Mouse (Mus musculus) brain, adult 2 months (tissue): ENCODE data around the gene Hbs1l.

Experiments
- DNase-seq: peaks from one replicate; pipeline ENCODE4 v3.0.0; 2011; ENCODE audit warnings: low read depth, low spot score

The Hbs1l gene

DNA sequence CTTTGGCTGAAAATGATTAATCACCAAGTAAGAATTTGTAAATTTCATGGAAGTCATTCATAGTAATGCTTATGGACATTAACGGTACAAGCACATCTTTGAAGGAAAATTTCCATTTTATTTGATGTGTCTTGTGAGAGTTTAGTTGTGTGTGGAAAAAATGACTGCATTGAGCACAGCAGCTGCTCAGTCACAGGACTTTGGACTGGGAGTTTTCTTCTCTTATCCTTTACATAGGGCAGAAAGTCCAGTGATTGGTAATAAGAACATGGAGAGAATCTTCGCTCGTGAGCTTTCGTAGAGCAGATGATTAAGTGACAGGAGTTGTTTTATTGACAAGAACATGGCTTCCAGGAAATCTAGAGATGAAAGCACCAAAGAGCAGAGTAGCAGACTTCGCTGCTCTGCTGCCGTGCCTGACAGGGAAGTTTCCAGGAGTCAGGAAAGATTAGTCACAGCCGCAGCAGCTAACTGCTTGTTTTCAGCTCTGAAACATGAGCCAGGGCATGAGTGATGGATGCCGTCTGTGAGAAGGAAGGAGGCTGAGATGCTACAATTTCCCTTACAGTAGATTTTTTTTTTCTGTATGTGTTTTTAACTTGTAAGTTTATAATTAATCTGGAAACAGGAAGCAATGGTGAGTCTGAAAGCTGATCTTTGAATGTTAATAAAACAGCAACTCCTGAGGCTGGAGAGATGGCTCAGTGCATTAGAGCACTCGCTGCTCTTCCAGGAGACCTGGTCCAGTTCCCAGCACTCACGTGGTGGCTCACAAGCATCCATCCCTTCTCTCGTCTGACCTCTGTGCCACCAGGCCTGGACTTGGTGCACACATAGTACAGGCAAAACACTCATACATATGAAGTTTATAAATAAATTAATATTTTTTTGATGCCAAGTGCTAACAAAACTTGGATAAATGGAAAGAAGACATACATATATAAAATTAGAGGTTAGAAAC, 9.2 kb downstream of the Hbs1l start:
- peak; percentile 50 for DNase-seq

DNA sequence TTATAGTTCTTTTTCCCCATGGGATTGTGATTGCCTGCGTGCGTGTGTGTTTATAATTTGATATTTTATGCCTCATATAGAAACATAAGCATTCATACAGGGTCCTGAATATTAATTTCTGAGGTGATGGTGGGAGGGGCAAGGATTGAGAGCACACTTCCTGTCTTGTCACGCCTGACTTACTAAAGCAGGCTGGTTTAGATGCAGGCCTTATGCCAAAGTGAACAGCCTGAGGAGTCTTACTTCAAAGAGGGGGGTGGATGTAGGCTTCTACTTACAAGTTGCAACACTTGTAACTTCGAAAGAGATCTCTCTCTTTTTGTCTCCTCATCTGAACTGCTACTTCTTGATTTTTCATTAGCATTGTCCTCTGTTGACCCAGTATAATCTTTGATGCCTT, 18.0 kb downstream of the Hbs1l start:
- DNase-seq, result peak; percentile 58

GRCm38 (mm10) chr10:21316123-21316522, 20.3 kb downstream of the Hbs1l start:
- no peak for DNase-seq

GRCm38 (mm10) chr10:21318250-21318649, 22.5 kb downstream of the Hbs1l start:
- no peak for DNase-seq

GRCm38 (mm10) chr10:21318996-21319395, 23.2 kb downstream of the Hbs1l start:
- DNase-seq, result no peak

GRCm38 (mm10) chr10:21320601-21321000, 24.8 kb downstream of the Hbs1l start:
- peak; percentile 80 for DNase-seq

GRCm38 (mm10) chr10:21326352-21326751, 30.6 kb downstream of the Hbs1l start:
- DNase-seq, result no peak

GRCm38 (mm10) chr10:21327605-21328135, 31.9 kb downstream of the Hbs1l start:
- peak; percentile 29 for DNase-seq

GRCm38 (mm10) chr10:21334349-21335105, 38.7 kb downstream of the Hbs1l start:
- peak; percentile 47 for DNase-seq

- DNase-seq, result no peak
Measured at GRCm38 (mm10) chr10:21335534-21335933, 39.8 kb downstream of the Hbs1l start.

DNA sequence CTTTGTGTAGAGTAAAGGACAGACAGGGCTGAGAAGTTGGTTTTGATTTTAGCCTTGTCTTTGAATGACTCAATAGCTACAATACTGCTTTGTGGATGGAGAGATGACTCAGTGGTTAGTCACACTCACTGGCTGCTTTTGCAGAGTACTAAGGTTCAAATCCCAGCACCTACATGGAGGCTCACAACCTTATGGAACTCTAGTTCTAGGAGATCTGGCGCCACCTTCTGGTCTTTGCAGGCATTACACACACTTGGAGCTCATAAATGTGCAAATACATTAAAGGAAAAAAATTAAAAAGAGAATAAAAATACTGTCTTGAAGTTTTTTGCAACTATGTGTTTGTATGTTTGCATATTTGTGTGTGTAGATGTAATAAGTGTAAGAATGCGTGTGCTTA, 41.4 kb downstream of the Hbs1l start:
- no peak for DNase-seq

- no peak for DNase-seq
Measured at GRCm38 (mm10) chr10:21341706-21342105, 45.9 kb downstream of the Hbs1l start.

- DNase-seq, result peak; percentile 66
Measured at GRCm38 (mm10) chr10:21342331-21343005, 46.7 kb downstream of the Hbs1l start.

- peak; percentile 64 for DNase-seq
Measured at GRCm38 (mm10) chr10:21347332-21347731, 51.6 kb downstream of the Hbs1l start.

GRCm38 (mm10) chr10:21349449-21349848, 53.7 kb downstream of the Hbs1l start:
- DNase-seq, result no peak

DNA sequence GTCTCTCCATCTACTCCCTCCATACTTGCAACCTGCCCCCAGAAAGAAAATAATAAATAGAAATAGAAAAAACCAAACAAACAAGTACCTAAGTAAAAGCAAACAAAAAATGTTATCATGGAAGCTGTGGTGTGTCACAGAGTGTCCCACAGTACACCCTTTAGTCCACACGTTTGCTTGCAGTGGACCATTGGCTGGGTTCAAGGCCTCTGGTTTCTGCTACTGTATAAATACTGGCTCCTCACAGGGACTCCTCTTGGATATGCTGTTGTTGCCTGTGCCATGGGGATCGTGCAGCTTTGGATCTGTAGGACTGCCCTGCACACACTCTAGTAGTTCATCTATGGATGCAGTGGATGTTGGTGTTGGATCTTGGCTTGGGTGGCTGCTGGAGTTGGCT, 54.2 kb downstream of the Hbs1l start:
- DNase-seq, result no peak

GRCm38 (mm10) chr10:21350531-21351515, 55.0 kb downstream of the Hbs1l start:
- no peak for DNase-seq

DNA sequence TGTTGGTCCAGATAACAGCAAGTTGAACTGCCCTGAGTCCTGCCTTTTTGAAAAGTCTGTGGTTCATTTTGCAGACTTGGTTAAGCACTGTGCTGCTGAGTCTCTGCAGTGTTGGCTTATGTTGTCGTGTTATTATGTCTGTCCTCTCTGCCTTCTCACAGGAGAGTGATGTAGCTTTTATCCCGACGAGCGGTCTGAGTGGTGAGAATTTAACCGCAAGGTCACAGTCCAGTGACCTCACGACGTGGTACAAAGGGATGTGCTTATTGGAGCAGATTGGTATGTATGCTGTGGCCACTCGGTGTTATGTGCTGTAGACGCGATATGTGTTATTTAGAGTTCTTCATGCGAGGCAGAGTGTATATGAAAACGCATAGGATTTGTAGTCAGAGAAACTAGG, 56.0 kb downstream of the Hbs1l start:
- DNase-seq, result no peak

DNA sequence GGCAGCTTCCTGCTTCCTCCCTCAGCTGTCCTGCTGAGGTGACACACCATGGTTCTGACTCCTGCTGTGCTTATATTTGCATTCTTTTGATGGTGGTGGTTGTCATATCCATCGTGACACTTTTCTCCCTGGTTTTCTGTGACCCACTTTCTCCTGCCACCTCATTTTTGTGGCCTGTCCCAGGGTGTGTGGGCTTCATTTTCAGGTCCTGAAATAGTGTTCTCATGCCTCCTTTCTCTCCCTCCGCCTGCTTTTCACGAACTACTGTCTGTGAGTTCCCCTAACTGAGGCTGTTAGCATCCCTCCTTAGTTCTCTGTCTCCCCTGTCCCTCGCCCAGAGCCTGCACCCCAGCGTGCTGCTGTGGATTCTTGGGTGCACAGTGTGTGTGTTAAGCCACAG, 58.1 kb downstream of the Hbs1l start:
- DNase-seq, result peak; percentile 58

- no peak for DNase-seq
Measured at GRCm38 (mm10) chr10:21354506-21354905, 58.7 kb downstream of the Hbs1l start.

DNA sequence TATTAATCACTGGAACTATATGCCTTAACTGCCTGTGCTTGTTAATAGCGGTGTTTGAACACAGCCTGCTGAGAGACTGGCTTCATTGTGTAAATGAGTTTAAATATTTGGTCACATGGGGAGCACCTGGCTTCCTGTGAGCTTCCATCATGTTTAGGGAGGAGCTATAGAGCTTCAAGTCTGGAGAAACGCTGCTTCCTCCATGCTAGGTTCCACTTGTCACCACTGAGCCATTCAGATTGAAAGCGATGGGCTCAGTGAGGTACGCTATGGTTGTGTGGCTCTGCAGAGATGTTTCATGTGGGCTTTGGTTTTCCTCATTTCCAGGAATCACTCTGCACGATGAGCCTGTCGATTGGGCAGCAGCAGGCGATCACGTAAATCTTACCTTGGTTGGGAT, 62.2 kb downstream of the Hbs1l start:
- no peak for DNase-seq
